Mouse (Mus musculus) heart, postnatal 0 days (tissue): ENCODE data around the gene Pcdh19.

Experiments
- CTCF ChIP-seq: IDR thresholded peaks from 2 replicates; pipeline ENCODE4 v1.5.1; 2016; ENCODE audit warnings: antibody characterized with exemption, control low read depth, low read depth
- EP300 ChIP-seq: IDR thresholded peaks from 2 replicates; pipeline ENCODE4 v1.6.1; 2016; ENCODE audit warnings: antibody characterized with exemption, low read depth

DNA sequence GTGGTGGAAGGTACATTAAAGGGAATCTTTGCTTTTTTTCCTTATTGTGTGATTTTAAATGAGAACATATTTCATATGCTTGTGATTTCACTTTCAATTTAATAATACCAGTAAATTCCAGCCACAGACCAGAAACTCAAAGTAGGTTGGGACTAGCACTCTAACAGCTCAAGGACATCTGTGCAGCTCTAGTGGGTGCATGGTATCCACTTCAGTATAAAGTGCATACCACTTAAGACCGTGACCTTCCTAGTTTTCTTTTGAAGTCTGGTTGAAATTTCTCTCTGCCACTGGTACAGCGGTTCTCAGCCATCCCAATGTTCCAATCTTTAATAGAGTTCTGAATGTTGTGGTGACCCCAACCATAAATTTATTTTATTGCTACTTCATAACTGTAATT, 47.1 kb upstream of the Pcdh19 start:
- TF ChIP-seq CTCF (no peak), EP300 (no peak)
